Mouse (Mus musculus): ENCODE data around the gene Frzb. TPM values are rescaled to one million over a fixed set of nuclear protein-coding genes. Genes with fewer than 3 reads are reported as not detected.

Frzb gene
- polyA plus RNA-seq, 1 experiment from 2014 or later = 19.5 TPM

- Histone ChIP-seq H3K4me1 (replicated peaks; ENCODE audit: control insufficient read depth, insufficient read depth, low read length) (no peaks in the 10 kb centered on the region), H3K4me2 (ENCODE audit: low read depth, low read length, severe bottlenecking) (no peak overlapping the region), H3K36me3 (ENCODE audit: control insufficient read depth, insufficient read depth, low read length) (no peaks in the 10 kb centered on the region), H3K4me3 (ENCODE audit: low read depth, low read length) (no peak overlapping the region), H3K27ac (ENCODE audit: low read depth, low read length) (no peak overlapping the region), H3K27me3 (ENCODE audit: control insufficient read depth, insufficient read depth, low read length) (no peaks in the 10 kb centered on the region), H3K9ac (ENCODE audit: low read length) (no peak overlapping the region), H3K9me3 (ENCODE audit: control insufficient read depth, low read length) (no peaks in the 10 kb centered on the region)
- no peak for DNase-seq (ENCODE audit: low spot score)
- ATAC-seq (replicated peaks; ENCODE audit: low FRiP score) = no peak
- WGBS = 88% methylated on average over 4 of the region's 4 CpGs
Observed at GRCm38 (mm10) chr2:80384447-80384846, 63.0 kb downstream of the Frzb start.

GRCm38 (mm10) chr2:80379848-80380247, 67.6 kb downstream of the Frzb start:
- H3K9ac ChIP-seq (ENCODE audit: low read length) = no peak overlapping the region
- no peaks in the 10 kb centered on the region for H3K27me3 ChIP-seq (ENCODE audit: control insufficient read depth, insufficient read depth, low read length)
- no peaks in the 10 kb centered on the region for H3K9me3 ChIP-seq (ENCODE audit: control insufficient read depth, low read length)
- no peak overlapping the region for H3K4me3 ChIP-seq (ENCODE audit: low read depth, low read length)
- WGBS = 90% methylated on average over 5 of the region's 5 CpGs
- no peaks in the 10 kb centered on the region for H3K4me1 ChIP-seq (replicated peaks; ENCODE audit: control insufficient read depth, insufficient read depth, low read length)
- DNase-seq (ENCODE audit: low spot score) (no peak), ATAC-seq (replicated peaks; ENCODE audit: low FRiP score) (no peak)
- no peaks in the 10 kb centered on the region for H3K36me3 ChIP-seq (ENCODE audit: control insufficient read depth, insufficient read depth, low read length)
- no peak overlapping the region for H3K27ac ChIP-seq (ENCODE audit: low read depth, low read length)
- no peak overlapping the region for H3K4me2 ChIP-seq (ENCODE audit: low read depth, low read length, severe bottlenecking)

GRCm38 (mm10) chr2:80374892-80375291, 72.5 kb downstream of the Frzb start:
- Histone ChIP-seq H3K4me3 (ENCODE audit: low read depth, low read length) (no peak overlapping the region), H3K4me2 (ENCODE audit: low read depth, low read length, severe bottlenecking) (no peak overlapping the region), H3K36me3 (ENCODE audit: control insufficient read depth, insufficient read depth, low read length) (no peaks in the 10 kb centered on the region), H3K27ac (ENCODE audit: low read depth, low read length) (no peak overlapping the region), H3K27me3 (ENCODE audit: control insufficient read depth, insufficient read depth, low read length) (no peaks in the 10 kb centered on the region), H3K9ac (ENCODE audit: low read length) (no peak overlapping the region), H3K4me1 (replicated peaks; ENCODE audit: control insufficient read depth, insufficient read depth, low read length) (no peaks in the 10 kb centered on the region), H3K9me3 (ENCODE audit: control insufficient read depth, low read length) (no peaks in the 10 kb centered on the region)
- no peak for DNase-seq (ENCODE audit: low spot score)
- ATAC-seq (replicated peaks; ENCODE audit: low FRiP score) = no peak

DNA sequence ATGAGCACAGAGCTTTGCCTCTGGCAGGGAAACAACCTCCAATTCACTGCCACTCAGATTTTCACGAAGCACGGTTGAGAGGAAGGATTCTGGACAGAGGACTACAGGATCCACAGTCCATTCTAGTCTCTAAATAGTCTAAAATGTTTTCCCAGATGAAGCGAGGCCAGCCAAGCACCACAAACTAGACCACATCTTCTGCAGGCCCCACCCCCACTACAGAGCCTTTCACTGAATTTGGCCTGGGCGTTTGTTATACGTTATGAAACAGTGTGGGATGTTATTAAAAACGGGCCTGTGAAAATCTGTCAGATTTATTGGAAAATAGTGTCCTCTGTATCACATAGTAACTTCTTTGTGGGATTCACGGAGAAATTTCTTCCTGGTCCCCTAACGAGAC, 76.0 kb downstream of the Frzb start:
- DNase-seq (ENCODE audit: low spot score) (no peak), ATAC-seq (replicated peaks; ENCODE audit: low FRiP score) (no peak)
- H3K36me3 ChIP-seq (ENCODE audit: control insufficient read depth, insufficient read depth, low read length) = no peaks in the 10 kb centered on the region
- 88% methylated on average over 8 of the region's 8 CpGs for WGBS
- H3K9me3 ChIP-seq (ENCODE audit: control insufficient read depth, low read length) = no peaks in the 10 kb centered on the region
- no peak overlapping the region for H3K27ac ChIP-seq (ENCODE audit: low read depth, low read length)
- H3K27me3 ChIP-seq (ENCODE audit: control insufficient read depth, insufficient read depth, low read length) = no peaks in the 10 kb centered on the region
- no peak overlapping the region for H3K4me3 ChIP-seq (ENCODE audit: low read depth, low read length)
- H3K4me1 ChIP-seq (replicated peaks; ENCODE audit: control insufficient read depth, insufficient read depth, low read length) = no peaks in the 10 kb centered on the region
- no peak overlapping the region for H3K4me2 ChIP-seq (ENCODE audit: low read depth, low read length, severe bottlenecking)
- no peak overlapping the region for H3K9ac ChIP-seq (ENCODE audit: low read length)

Other genes with a start within 250 kb of the Frzb start
- not detected in 2 replicates for gene Prdx6b, start 155.2 kb downstream of the Frzb start, polyA plus RNA-seq (2014; fragmentation: Nextera tagmentation; extraction: Ambion mirVana)
- gene Dnajc10, start 132.2 kb downstream of the Frzb start, polyA plus RNA-seq (2014; fragmentation: Nextera tagmentation; extraction: Ambion mirVana) = 83.3 and 88.6 TPM in 2 replicates
- 68.0 and 70.9 TPM in 2 replicates for gene Nckap1, start 133.8 kb upstream of the Frzb start, polyA plus RNA-seq (2014; fragmentation: Nextera tagmentation; extraction: Ambion mirVana)
- 17.7 and 19.6 TPM in 2 replicates for gene Dusp19, start 169.4 kb upstream of the Frzb start, polyA plus RNA-seq (2014; fragmentation: Nextera tagmentation; extraction: Ambion mirVana)
- gene Nup35, start 169.6 kb upstream of the Frzb start, polyA plus RNA-seq (2014; fragmentation: Nextera tagmentation; extraction: Ambion mirVana) = 64.5 and 66.4 TPM in 2 replicates

Data from forebrain, embryonic 11.5 days (tissue).